Mouse (Mus musculus): ENCODE measurements around the gene Surf2. TPM values are rescaled to one million over a fixed set of nuclear protein-coding genes. Genes with fewer than 3 reads are reported as not detected.
A peak's percentile ranks its signal among the peaks of the same experiment; 100 is the strongest.
"Not testable (repeated sequence)": the region's sequence is repeated elsewhere in the genome, so short reads cannot be mapped to it uniquely, and the experiment has no call there.

Gene Surf2
- 3.6 and 5.9 TPM in 2 replicates for polyA plus RNA-seq (2012; ENCODE audit: insufficient read depth, low replicate concordance)

DNA sequence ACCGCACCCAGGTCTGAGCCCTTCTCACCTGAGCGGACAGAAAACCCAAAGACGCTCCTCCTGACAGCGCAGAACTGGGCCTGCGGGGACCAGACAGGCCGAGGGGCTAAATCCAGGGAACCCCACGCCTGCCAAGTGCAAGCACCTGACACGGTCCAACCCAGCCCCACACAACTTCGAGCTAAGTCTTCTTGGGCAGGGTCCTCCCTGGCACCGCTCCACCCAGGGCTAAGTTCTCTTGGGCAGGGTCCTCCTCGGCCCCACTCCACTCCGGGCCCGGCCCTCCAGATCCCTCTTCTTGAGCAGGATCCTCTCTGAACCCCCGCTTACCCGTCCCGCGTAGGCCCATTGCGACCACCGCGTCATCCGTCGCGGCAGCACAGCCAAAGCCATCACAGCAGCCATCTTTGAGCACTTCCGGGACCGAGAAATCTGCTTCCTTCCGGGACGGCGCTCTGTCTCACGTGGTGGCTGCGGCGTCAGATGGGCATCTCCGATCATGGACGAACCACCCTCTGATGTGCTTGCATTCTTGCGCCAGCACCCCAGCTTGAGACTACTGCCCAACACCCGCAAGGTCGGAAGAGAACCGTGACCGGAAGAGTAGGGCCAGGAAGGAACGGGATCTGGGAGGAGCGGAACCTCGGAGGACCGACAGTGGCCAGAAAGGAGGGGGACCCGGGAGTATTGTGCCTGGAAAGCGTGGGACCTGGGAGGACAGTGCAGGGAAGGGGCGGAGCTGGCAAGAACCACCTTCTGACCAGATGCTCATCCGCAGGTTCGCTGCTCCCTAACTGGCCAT lies at the start of gene Surf2, which contains the start of gene Surf1:
Gene Surf2, plus strand, starts transcription at position 441 of the 802 bp plus-strand sequence.
Gene Surf1, minus strand, starts transcription at position 604 of the 802 bp plus-strand sequence.
- peaks cover 90% of the 10 kb centered on the region for H3K4me1 ChIP-seq
- peak within 1 kb of the TSS; percentile 99 for H3K4me3 ChIP-seq (replicated peaks)
- H3K9me3 ChIP-seq, result no peaks in the 10 kb centered on the region
- no peaks in the 10 kb centered on the region for H3K27me3 ChIP-seq (replicated peaks)
- TF ChIP-seq GATA1 (IDR thresholded peaks at IDR 0.05; ENCODE audit: borderline replicate concordance, low read length) (no peak), FLI1 (IDR thresholded peaks at IDR 0.05; ENCODE audit: low read length) (peak; percentile 51; the same call in 1 of the 2 replicates)
- peaks cover 78% of the 10 kb centered on the region for H3K36me3 ChIP-seq (replicated peaks; ENCODE audit: low read length)

DNA sequence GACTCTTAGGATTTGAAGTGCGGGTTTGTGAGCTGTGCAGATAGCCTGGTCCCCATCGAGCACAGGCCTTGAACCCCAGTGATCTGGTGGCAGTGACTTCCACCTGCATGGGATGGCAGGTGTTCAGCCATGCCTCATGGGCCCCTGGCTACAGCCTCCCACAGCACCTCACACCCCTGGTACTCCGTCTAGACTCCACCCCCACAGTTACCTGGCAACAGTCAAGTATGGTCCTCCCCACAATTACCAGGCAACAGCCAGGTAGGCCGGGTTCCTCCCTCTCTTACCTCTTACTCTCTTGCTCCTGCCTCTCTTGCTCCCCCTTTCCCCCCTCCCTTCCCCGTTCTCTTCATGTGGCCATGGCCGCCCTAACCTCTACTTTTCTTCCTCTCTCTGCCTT lies 45.5 kb upstream of the Surf2 start:
- H3K27me3 ChIP-seq (replicated peaks), result peaks cover 24% of the 10 kb centered on the region
- no peaks in the 10 kb centered on the region for H3K36me3 ChIP-seq (replicated peaks; ENCODE audit: low read length)
- TF ChIP-seq GATA1 (IDR thresholded peaks at IDR 0.05; ENCODE audit: borderline replicate concordance, low read length) (no peak), FLI1 (IDR thresholded peaks at IDR 0.05; ENCODE audit: low read length) (no peak)
- no peak overlapping the region for H3K4me3 ChIP-seq (replicated peaks)
- peaks cover 5% of the 10 kb centered on the region for H3K4me1 ChIP-seq
- peaks cover 3% of the 10 kb centered on the region; the same call in 1 of the 2 replicates for H3K9me3 ChIP-seq

DNA sequence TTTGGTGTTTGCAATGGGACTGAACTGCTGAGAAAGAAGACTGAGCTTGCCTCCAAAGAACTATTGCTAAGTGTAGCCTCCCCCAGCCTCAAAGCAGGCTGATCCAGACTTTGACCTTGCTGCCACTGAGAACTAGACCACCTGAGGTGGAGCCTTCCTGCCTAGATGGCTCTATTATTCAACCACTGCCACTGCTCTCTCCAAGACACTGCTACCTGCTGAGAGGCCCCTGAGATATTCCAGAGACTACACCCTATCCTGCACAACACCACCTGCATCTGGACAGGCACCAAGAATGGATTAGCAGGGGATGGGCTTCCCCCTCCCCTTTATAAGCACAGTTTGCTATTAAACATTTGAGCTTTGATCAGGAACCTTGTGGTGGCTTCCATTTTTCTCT lies 37.6 kb upstream of the Surf2 start:
- no peaks in the 10 kb centered on the region for H3K4me1 ChIP-seq
- no peak for TF ChIP-seq FLI1 (IDR thresholded peaks at IDR 0.05; ENCODE audit: low read length)
- TF ChIP-seq GATA1 (IDR thresholded peaks at IDR 0.05; ENCODE audit: borderline replicate concordance, low read length), result no peak
- H3K36me3 ChIP-seq (replicated peaks; ENCODE audit: low read length), result no peaks in the 10 kb centered on the region
- H3K4me3 ChIP-seq (replicated peaks), result no peak overlapping the region
- H3K27me3 ChIP-seq (replicated peaks), result no peaks in the 10 kb centered on the region
- peaks cover 24% of the 10 kb centered on the region for H3K9me3 ChIP-seq

DNA sequence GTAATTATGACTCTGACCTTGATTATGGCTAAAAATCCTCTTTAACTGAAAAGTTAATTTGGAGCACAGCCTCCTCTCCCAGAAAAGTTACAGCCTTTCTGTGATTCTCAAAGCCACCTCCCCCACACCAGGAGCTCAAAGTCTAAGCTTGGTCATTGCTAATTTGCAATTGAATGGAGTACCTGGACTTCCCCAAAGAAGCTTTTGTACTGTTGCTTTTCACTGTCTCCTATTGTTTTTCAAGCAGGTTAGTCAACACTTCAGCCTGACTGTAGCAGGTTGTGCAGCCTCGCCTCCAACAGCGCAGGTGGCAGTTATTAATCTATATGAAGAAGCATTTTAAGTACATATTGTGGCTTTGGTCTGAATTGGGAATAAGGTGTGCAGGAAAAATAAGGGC lies 30.6 kb upstream of the Surf2 start:
- H3K4me3 ChIP-seq (replicated peaks); H3K4me1 ChIP-seq; H3K27me3 ChIP-seq (replicated peaks); H3K9me3 ChIP-seq: not testable (repeated sequence)
- H3K36me3 ChIP-seq (replicated peaks; ENCODE audit: low read length), result peaks cover 28% of the 10 kb centered on the region

DNA sequence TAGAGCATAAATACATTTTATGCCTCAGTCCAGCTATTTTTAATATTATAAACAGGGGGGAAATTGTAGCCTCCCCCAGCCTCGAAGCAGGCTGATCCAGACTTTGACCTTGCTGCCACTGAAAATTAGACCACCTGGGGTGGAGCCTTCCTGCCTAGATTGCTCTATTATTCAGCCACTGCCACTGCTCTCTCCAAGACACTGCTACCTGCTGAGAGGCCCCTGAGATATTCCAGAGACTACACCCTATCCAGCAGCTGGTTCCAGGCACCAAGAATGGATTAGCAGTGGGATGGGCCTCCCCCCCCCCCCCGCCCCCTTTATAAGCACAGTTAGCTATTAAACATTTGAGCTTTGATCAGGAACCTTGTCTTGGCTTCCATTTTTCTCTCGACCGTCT lies 30.0 kb upstream of the Surf2 start:
- peaks cover 35% of the 10 kb centered on the region for H3K36me3 ChIP-seq (replicated peaks; ENCODE audit: low read length)
- not testable (repeated sequence) for H3K9me3 ChIP-seq; H3K4me1 ChIP-seq; H3K27me3 ChIP-seq (replicated peaks); H3K4me3 ChIP-seq (replicated peaks)

DNA sequence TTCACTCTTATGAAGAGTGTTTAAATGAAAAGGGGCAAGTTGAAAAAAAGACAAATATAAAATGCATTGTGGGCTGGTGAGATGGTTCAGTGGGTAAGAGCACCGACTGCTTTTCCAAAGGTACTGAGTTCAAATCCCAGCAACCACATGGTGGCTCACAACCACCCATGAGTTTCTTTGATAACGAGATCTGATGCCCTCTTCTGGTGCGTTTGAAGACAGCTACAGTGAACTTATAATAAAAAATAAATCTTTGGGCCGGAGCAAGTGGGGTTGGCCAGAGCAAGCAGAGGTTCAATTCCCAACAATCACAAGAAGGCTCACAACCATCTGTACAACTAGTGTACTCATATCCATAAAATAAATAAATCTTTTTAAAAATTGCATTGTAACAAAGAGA lies 20.3 kb upstream of the Surf2 start:
- Histone ChIP-seq H3K4me1 (peaks cover 20% of the 10 kb centered on the region), H3K9me3 (no peaks in the 10 kb centered on the region), H3K36me3 (replicated peaks; ENCODE audit: low read length) (peaks cover 92% of the 10 kb centered on the region), H3K4me3 (replicated peaks) (no peak overlapping the region), H3K27me3 (replicated peaks) (no peaks in the 10 kb centered on the region)
- TF ChIP-seq FLI1 (IDR thresholded peaks at IDR 0.05; ENCODE audit: low read length) (no peak), GATA1 (IDR thresholded peaks at IDR 0.05; ENCODE audit: borderline replicate concordance, low read length) (no peak)

DNA sequence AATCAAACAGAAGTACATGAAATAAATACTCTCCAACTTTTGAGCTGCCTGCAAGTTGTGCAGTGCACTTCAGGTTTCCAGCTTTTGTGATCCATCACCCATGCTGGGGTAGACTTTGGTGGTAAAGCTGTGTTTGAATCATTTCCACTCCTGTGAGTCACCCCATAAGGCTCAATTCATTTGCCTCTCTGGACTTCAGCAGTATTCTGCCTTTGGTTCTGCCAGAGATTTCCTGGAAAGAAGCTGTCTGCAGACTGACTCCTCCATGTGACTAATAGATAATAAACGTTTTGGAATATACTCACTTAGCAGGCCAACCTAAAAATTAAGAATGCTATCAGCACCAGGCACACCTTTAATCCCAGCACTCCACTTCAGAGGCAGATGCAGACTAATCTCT lies 15.4 kb upstream of the Surf2 start:
- Histone ChIP-seq H3K4me1 (peaks cover 56% of the 10 kb centered on the region), H3K36me3 (replicated peaks; ENCODE audit: low read length) (peaks cover 62% of the 10 kb centered on the region), H3K4me3 (replicated peaks) (peak overlapping the region; percentile 14), H3K27me3 (replicated peaks) (no peaks in the 10 kb centered on the region), H3K9me3 (no peaks in the 10 kb centered on the region)
- no peak for TF ChIP-seq GATA1 (IDR thresholded peaks at IDR 0.05; ENCODE audit: borderline replicate concordance, low read length)
- TF ChIP-seq FLI1 (IDR thresholded peaks at IDR 0.05; ENCODE audit: low read length), result no peak

DNA sequence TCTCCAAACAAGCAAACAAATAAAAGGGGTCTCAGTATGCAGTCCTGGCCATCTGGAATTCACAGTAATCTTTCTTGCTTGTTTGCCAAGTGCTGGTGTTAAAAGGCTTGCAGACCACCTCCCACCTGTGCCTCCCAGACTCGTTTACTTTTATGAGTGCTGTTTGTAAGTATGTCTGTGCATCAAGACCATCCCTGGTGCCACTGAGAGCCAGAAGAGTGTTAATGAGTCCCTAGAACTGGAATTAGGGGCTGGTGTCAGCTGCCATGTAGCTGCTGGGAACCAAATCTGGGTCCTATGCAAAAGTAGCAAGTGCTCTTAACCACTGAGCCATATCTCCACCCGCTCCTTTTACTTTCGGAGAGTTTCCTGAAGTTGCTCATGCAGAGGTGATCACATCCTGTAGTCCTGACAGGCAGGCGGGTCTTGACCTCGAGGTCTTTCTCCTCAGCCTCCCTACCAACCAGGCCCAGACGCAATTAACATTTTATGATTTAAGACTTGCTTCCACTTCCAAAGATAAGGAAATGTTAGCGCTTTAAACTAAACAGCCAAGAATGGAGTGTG lies 14.2 kb upstream of the Surf2 start:
- peaks cover 68% of the 10 kb centered on the region for H3K4me1 ChIP-seq
- peaks cover 63% of the 10 kb centered on the region for H3K36me3 ChIP-seq (replicated peaks; ENCODE audit: low read length)
- H3K4me3 ChIP-seq (replicated peaks), result peak overlapping the region; percentile 96
- H3K9me3 ChIP-seq, result no peaks in the 10 kb centered on the region
- H3K27me3 ChIP-seq (replicated peaks), result no peaks in the 10 kb centered on the region
- no peak for TF ChIP-seq FLI1 (IDR thresholded peaks at IDR 0.05; ENCODE audit: low read length)
- no peak for TF ChIP-seq GATA1 (IDR thresholded peaks at IDR 0.05; ENCODE audit: borderline replicate concordance, low read length)

DNA sequence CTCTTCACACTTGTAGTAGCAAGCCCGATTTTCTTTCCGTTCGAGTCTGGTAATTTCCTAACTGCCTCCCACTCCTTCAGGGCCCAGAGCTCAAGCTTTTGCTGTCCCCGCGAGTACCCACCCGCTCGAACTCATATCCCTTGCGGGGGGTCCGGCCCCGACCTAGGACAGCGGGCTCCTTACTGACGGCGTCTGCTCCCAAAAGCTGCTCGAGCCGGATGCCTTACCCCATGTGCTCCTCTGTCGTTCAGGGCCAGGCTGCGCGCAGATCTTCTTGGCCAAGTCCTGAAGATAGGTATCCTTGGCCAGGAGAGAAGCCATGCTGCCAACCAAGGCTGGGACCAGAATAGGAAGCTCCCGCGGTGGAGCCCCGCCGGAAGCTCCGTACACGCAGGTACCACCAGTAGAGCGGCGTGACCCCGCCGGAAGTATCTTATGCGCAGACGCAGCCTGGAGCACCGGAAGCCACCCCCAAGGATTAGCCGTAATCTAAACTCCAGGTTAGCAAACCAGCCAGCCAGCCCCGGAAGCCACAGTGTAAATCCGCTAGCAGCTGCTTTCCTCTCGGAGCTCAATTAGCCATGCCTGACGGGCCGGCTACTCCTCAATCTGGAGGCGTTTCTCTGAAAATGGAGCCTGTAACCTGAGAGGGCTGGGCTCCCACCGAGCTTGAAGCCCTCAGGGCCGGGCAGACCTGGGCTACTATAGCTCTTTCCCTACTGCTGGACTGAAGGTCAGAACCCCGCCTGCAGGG lies 13.5 kb upstream of the Surf2 start, which contains the start of gene Surf6:
Gene Surf6, minus strand, starts transcription at position 413 of the 754 bp plus-strand sequence.
- H3K4me1 ChIP-seq, result peaks cover 75% of the 10 kb centered on the region
- H3K36me3 ChIP-seq (replicated peaks; ENCODE audit: low read length), result peaks cover 63% of the 10 kb centered on the region
- H3K9me3 ChIP-seq, result no peaks in the 10 kb centered on the region
- H3K4me3 ChIP-seq (replicated peaks), result peak within 1 kb of the TSS; percentile 96
- TF ChIP-seq FLI1 (IDR thresholded peaks at IDR 0.05; ENCODE audit: low read length), result peak; percentile 75; the same call in 1 of the 2 replicates
- TF ChIP-seq GATA1 (IDR thresholded peaks at IDR 0.05; ENCODE audit: borderline replicate concordance, low read length), result no peak
- no peaks in the 10 kb centered on the region for H3K27me3 ChIP-seq (replicated peaks)

DNA sequence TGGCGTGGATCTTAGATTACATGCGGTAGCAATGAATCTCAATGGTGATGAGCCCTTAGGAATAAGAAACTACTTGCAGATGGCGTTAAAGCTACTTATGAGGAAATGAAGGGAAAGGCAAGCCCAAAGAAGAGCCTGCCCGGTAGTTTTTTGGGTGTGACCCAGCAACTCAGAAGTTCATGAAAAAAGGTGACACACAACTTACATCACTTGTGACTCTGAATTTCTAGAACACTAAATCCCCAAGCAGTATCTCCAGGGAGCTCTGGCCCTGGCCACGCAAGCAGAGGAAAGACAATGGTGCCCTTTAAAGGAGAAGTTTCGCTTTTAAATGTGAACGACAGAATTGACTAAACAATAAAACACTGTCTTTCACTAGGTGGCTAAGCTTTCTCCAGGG lies 12.9 kb upstream of the Surf2 start:
- Histone ChIP-seq H3K27me3 (replicated peaks) (no peaks in the 10 kb centered on the region), H3K36me3 (replicated peaks; ENCODE audit: low read length) (peaks cover 63% of the 10 kb centered on the region), H3K4me1 (peaks cover 82% of the 10 kb centered on the region), H3K4me3 (replicated peaks) (peak overlapping the region; percentile 96), H3K9me3 (no peaks in the 10 kb centered on the region)
- TF ChIP-seq GATA1 (IDR thresholded peaks at IDR 0.05; ENCODE audit: borderline replicate concordance, low read length), result no peak
- TF ChIP-seq FLI1 (IDR thresholded peaks at IDR 0.05; ENCODE audit: low read length), result no peak
